Mouse (Mus musculus): Measurements from ENCODE around the gene Rasgef1a.

Gene Rasgef1a

DNA sequence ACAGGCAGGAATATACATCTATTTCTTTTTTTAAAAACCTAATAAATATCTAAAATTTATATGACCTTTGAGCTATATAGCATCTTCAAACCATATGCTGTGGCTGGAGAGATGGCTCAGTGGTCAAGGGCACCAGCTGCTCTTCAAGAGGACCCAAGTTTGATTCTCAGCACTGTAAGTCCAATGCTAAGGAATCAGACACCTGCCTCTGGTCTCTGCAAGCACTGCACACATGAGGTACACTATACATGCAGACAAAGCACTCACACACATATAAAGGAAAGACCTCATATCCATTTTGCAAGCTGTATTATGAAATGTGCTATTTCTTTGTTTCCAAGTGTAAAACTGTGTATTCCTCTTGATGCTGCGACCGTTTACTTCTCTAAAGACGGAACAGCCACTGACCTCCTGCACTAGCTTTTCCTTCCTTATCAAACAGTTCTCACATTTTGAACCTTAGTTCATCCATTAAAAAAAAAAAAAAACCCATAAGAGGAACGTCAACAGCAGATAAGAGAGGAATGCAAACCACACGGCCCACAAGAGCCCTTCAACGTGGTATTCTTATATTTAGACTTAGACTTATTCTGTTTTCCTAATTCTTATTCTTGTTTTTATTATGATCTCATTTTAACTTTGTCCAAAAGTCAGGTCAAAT lies 116.7 kb downstream of the Rasgef1a start:
- DNase-seq (ENCODE audit: inconsistent ontology term) = no peak

DNA sequence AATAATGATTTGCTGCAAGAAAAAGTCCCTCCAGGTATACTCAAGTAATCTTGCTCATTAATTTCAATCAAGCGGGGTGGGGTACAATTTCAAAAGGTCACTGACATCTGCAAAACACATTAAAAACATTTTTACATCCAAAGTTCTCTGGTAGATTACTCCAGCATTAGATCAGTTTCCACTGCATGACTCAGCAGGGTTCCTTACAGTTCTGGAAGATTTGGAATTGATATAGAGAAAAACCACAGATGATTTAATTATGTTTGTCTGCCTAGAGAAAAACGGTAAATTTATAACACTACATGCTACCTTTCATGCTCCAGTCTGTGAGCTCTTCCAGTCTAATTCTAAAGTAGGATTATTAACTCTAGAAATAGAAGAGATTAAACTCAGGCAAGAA lies 118.8 kb downstream of the Rasgef1a start:
- DNase-seq (ENCODE audit: inconsistent ontology term) = peak; percentile 9

DNA sequence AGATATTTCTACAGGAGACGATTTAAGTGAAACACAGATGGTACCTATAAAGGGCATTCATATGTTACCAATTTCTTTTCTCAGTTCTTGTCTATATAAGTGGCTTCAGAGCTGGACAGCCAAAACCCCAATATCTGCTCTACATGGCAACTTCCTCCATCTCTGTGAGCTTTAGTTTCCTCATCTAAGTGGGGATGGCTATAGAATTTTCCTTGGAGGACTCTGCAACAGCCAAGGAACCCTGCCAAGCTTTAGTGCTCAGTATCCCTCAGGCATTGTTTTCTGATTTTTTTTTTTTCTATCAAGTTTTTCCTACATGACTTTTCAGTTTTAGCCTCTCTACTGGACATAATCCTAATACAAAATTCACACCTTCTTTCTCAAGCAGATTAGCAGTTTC lies 123.2 kb downstream of the Rasgef1a start:
- no peak for DNase-seq (ENCODE audit: inconsistent ontology term)

DNA sequence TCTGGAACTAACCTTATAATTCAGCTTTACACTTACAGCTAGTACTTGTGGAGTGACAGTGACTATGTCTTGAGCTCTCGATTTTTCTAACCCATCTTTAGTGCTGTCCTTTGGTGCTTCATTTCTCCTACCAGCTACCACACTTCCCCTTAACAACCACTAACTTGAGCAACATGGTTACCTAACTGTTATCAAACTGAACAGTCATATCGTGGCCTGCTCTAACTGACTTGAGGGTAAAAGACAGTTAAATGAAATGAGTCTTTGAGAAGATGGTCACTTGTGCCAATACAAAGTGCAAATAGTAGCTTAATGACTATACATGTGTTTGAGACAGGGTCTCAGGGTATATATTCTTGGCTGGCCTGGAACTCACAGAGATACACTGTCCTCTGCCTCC lies 125.9 kb downstream of the Rasgef1a start:
- DNase-seq (ENCODE audit: inconsistent ontology term) = no peak

DNA sequence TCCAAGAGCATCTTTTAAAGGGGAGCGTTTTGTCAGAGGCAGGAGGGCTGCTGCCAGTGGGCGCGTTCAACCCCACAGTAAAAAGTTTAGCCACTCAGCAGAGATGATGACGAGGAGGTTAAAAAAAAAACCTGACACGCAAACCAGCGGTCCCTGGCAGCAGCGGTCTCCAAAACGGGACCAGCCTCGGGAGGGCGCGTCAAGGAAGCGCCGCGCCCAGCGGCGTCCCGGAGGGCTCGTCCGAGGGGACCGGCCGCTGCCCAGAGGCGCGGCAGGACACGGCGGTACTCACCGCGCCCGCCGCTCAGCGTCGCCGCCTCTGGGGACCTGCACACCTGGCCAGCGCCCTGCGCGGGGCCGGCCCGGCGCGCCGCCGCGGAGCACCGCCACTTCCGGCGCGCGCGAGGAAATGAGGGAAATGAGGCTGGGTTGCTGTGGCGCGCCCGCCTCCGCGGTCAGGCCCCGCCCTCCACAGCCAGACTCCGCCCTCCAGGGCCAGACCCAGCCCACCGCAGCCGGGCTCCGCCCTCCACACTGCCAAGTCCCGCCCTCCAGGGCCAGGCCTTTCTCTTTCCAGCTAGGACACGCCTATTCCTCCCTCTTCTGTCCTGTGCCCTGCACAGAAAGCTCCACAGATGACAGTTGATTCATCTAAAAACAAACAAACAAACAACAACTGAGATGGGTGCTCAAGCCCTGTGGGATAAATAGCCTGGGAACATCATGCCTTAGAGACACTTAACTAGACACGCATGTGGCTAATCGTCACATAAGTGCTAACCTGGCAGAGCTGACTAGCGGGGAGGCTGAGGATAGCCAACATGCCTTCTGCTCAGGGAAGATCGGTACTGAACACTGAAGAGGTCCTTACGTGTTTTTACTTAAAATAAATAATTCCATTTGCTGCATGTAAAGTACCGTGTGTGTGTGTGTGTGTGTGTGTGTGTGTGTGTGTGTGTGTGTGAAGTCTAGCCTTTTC lies 127.8 kb downstream of the Rasgef1a start, which contains the start of gene Csgalnact2:
TSS of gene Csgalnact2 (minus strand) at position 410 of the 979 bp plus-strand sequence.
- DNase-seq (ENCODE audit: inconsistent ontology term) = peak; percentile 95

DNA sequence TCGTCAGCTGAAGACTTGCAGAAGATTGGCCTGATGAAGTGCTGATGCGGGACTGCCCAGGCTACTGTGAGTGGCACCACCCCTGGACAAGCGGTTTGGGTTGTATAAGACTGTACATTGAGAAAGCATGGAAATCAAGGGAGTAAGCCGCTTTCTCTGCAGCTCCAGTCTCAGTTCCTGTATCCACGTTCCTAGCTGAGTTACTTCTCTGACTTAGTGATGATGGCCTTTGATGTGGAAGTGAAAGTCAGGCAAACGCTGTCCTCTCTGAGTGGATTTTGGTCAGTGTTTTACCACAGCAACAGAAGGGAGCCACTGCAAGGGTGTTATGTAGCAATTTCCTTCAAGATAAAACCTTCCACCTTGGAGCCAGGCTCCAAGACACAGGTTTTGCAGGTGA lies 129.7 kb downstream of the Rasgef1a start:
- no peak for DNase-seq (ENCODE audit: inconsistent ontology term)
